Mouse (Mus musculus) small intestine, adult 2 months (tissue): ENCODE results near the gene 2310057M21Rik. TPM values are rescaled to one million over a fixed set of nuclear protein-coding genes. Genes with fewer than 3 reads are reported as not detected.

Experiments used
- H3K27ac ChIP-seq: fragments of 200-500 bp; 2 replicates; pipeline ENCODE4 v1.5.1; 2012; ENCODE audit warnings: low read depth, low read length, control low read depth, inconsistent platforms; ENCODE audit not compliant: insufficient read depth
- H3K27me3 ChIP-seq: fragments of 200-500 bp; 2 replicates; pipeline ENCODE4 v1.6.1; 2012; ENCODE audit warnings: mild to moderate bottlenecking, moderate library complexity, low read length, inconsistent platforms; ENCODE audit not compliant: control insufficient read depth, insufficient read depth
- H3K36me3 ChIP-seq: fragments of 200-500 bp; 2 replicates; pipeline ENCODE4 v1.6.1; 2012; ENCODE audit warnings: mild to moderate bottlenecking, low read length, control low read depth, inconsistent platforms; ENCODE audit not compliant: control insufficient read depth, insufficient read depth
- H3K4me1 ChIP-seq: fragments of 200-500 bp; 2 replicates; pipeline ENCODE4 v1.6.1; 2012; ENCODE audit warnings: low read length, inconsistent platforms, mixed read lengths; ENCODE audit not compliant: control insufficient read depth, insufficient read depth, insufficient read length
- H3K4me3 ChIP-seq: fragments of 200-500 bp; 2 replicates; pipeline ENCODE4 v1.5.1; 2012; ENCODE audit warnings: low read depth, mild to moderate bottlenecking, control low read depth, inconsistent platforms, low read length, moderate library complexity
- CTCF ChIP-seq: fragments of 200-500 bp; IDR thresholded peaks from 2 replicates; pipeline ENCODE4 v1.5.1; 2012; ENCODE audit warnings: low read depth, mild to moderate bottlenecking, control low read depth, inconsistent platforms, low read length, moderate library complexity, mixed read lengths; ENCODE audit not compliant: insufficient replicate concordance, insufficient read length; ENCODE audit errors: extremely low read depth
- POLR2A ChIP-seq: fragments of 200-500 bp; IDR thresholded peaks from 2 replicates; pipeline ENCODE4 v1.6.1; 2012; ENCODE audit warnings: low read depth, mild to moderate bottlenecking, control low read depth, inconsistent platforms, low read length, moderate library complexity
- WGBS: fragments of 180-500 bp; shearing (Covaris S2); methylation state at CpG from one replicate; pipeline ENCODE4 v1.1.7; 2018; 5-methylcytosine and 5-hydroxymethylcytosine counted together
- polyA plus RNA-seq: library from polyadenylated mRNA; depleted of rRNA; stranded (reverse); fragments of >200 nt; gene quantifications from 2 replicates; pipeline ENCODE4 v1.2.3, GENCODE M21; 2012

2310057M21Rik gene
- polyA plus RNA-seq, 1 experiment = 2.1 TPM

DNA sequence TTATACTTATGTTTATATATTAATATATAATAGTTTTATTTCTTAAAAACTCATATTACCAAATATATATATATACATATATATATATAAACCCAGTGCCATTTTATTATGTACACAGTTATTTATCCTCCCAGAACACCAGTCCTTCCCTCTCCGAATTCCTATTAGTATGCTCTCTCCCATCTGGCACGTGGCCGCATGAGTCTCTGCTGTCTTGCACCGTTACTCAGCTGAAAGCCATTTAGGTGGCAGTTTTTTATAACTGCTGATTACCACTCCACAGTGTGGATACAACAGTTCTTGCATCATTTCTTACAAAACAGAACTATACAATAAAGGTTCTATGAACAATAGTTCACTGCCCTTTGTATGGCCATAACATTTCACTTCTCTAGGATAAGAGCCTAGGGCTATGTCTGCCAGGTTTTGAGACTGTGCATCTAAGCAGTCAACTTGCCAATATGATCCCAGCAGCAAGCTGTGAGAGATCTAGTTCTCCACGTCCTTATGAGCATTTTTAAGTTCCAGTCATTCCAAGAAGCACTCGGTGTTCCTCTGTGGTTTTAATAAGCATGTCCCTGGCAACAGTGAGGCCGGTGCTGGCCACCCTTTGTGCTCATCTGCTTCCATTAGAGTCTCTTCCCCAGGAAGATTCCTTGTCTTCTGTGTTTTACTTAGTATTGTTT, 16.6 kb downstream of the 2310057M21Rik start:
- TF ChIP-seq POLR2A (no peak), CTCF (no peak)
- no peak overlapping the region for H3K4me3 ChIP-seq
- 83% methylated on average over 7 of the region's 7 CpGs for WGBS

DNA sequence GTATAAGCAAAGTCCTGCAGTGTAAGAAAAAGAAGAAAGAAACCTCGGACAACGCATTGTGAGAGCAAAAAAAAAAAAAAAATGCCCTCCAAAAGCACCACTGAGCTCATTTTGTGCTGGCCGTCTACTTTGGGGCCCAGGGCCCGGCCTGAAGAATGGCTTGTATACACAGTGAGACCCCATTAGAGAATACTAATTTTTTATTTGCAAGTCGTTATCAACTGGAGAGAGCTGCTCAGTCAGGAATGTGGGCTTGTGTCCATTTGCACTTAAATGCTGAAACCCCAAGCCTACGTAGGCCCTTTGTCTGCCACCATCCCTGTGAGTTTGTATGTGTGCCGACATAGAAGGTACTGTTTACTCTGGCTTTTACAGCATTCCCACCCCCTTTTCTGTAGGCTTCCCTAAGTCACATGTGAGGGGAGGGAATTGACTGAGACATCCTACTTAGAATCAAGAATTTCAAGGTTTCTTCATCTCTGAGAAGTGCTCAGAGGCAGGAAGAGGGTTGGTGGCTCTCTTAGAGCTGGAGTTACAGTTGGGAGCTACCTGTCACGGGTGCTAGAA, 25.0 kb downstream of the 2310057M21Rik start:
- Histone ChIP-seq H3K4me1 (no peaks in the 10 kb centered on the region), H3K27ac (no peak overlapping the region), H3K27me3 (no peaks in the 10 kb centered on the region), H3K36me3 (peaks cover 14% of the 10 kb centered on the region), H3K4me3 (no peak overlapping the region)
- WGBS = 74% methylated on average over 8 of the region's 8 CpGs
- TF ChIP-seq CTCF (no peak), POLR2A (no peak)

More for the DNA sequence above, 16.6 kb downstream of the 2310057M21Rik start:
- H3K27me3 ChIP-seq = no peaks in the 10 kb centered on the region
- H3K36me3 ChIP-seq = peaks cover 42% of the 10 kb centered on the region
- no peak overlapping the region for H3K27ac ChIP-seq
- H3K4me1 ChIP-seq = no peaks in the 10 kb centered on the region

DNA sequence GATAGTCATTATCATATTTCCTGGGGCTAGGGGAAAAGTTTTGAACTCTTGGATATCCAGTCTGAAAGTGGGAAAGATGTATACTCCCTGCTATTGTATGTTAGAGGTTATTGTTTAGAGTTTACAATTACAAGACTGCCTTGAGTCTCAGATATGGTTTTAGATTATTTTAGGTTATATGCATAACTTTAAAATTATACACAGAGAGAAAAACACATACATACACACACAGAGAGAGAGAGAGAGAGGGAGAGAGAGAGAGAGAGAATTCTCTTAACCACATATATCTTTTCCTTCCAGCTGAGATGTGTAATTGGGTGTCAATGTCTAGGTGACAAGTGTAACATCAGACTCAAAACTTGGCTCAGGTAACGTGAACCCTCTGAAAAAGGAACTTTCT, 29.0 kb downstream of the 2310057M21Rik start, which contains the start of gene Fam24a:
Gene Fam24a (plus strand): TSS at position 301 of the 400 bp plus-strand sequence.
- WGBS = 49% methylated on average over 1 of the region's 1 CpGs
- H3K27me3 ChIP-seq = no peaks in the 10 kb centered on the region

DNA sequence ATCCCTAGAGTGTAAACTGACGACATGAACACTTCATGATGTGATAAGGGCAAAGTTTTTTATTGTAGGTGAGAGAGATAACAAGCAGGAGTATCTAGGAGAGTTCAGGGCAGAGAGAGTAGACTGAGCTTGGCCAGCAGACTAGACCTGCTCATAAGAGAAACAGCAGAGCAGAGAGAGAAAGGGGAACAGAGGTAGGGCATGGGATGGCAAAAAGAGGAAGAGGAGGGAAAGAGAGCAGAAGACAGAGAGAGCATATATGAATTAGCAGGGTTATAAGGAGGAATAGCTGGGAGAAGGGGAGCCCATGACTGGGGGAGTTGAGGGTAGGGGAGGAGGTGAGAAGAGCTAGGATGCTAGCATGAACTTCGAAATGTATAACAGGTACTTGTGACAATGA, 30.9 kb downstream of the 2310057M21Rik start:
- Histone ChIP-seq H3K27ac (no peak overlapping the region), H3K27me3 (no peaks in the 10 kb centered on the region), H3K36me3 (no peaks in the 10 kb centered on the region), H3K4me1 (no peaks in the 10 kb centered on the region), H3K4me3 (no peak overlapping the region)
- 52% methylated on average over 2 of the region's 2 CpGs for WGBS
- TF ChIP-seq CTCF = no peak
- no peak for TF ChIP-seq POLR2A

More for the DNA sequence above, 29.0 kb downstream of the 2310057M21Rik start, which contains the start of gene Fam24a:
- H3K27ac ChIP-seq = no peak within 1 kb of the TSS
- H3K4me1 ChIP-seq = no peaks in the 10 kb centered on the region
- no peaks in the 10 kb centered on the region for H3K36me3 ChIP-seq
- TF ChIP-seq POLR2A (no peak), CTCF (no peak)
- no peak within 1 kb of the TSS for H3K4me3 ChIP-seq

DNA sequence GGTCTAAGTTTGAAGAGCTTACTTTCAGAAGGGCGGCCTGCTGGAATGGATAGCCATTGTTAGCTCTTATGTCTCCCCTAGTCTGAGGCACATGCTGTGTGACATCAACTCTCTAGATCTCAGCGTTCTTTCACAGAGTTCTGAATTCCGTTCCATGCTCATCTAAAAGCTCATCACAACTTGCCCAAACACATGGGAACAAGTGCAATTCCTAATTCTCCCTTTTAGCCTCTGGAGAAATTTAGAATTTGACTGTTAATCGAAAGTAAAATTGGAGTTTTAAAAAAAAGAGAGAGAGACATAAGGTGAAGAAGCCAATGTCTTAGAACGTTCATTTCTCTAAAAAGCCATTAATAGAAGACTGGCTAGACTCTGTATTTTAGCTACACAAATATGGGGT, 33.1 kb downstream of the 2310057M21Rik start, which contains the start of gene Fam24b:
Gene Fam24b (minus strand): TSS at position 101 of the 400 bp plus-strand sequence.
- Histone ChIP-seq H3K36me3 (no peaks in the 10 kb centered on the region), H3K27me3 (no peaks in the 10 kb centered on the region), H3K4me3 (no peak within 1 kb of the TSS), H3K4me1 (no peaks in the 10 kb centered on the region), H3K27ac (no peak within 1 kb of the TSS)
- 90% methylated on average over 5 of the region's 5 CpGs for WGBS
- TF ChIP-seq POLR2A (no peak), CTCF (no peak)

DNA sequence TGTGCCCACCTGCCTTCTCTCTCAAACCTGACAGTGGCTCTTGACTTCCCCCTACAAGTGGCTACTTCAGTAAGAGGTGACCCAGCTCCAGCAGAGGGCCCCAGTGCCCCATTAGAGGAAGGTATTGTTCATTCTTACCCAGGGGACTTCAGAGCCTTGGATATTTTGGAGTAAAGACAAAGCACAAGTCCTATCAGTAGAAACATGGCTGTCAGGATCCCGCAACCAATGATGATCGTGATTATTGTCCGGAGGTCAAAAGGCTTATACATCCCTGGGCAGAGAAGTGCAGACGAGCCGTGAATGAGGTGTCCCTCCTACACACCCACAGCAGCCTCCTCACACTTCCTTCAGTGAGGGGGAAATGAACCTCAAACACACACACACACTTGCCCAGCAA, 35.5 kb downstream of the 2310057M21Rik start:
- Histone ChIP-seq H3K36me3 (no peaks in the 10 kb centered on the region), H3K27ac (no peak overlapping the region), H3K4me3 (no peak overlapping the region), H3K27me3 (no peaks in the 10 kb centered on the region), H3K4me1 (no peaks in the 10 kb centered on the region)
- WGBS = 86% methylated on average over 5 of the region's 5 CpGs
- TF ChIP-seq POLR2A (no peak), CTCF (no peak)

DNA sequence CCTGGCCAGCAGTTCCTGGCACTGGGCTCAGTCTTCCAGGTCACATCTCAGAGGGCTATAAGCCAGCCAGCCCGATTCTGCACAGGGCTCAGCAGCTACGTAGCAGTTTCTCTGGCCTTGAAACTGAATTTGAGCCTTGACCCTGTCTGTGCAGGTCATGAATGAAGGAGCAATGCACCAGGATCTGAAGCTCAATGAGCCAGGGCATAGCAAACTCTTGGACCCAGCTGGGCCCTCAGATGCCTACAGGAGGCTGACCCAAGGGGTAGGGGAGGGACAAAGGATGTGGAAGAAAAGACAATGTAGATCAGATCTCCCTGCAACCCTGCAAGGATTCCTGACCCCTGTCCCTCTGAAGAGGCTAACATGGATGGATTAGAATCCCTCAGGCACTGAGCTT, 40.4 kb downstream of the 2310057M21Rik start, which contains the start of gene Cuzd1:
Gene Cuzd1 (minus strand): TSS at position 101 of the 400 bp plus-strand sequence.
- H3K27ac ChIP-seq = no peak within 1 kb of the TSS
- H3K27me3 ChIP-seq = no peaks in the 10 kb centered on the region
- no peaks in the 10 kb centered on the region for H3K4me1 ChIP-seq
- WGBS = 77% methylated on average over 2 of the region's 2 CpGs
- no peak for TF ChIP-seq POLR2A
- no peak for TF ChIP-seq CTCF
- no peak within 1 kb of the TSS for H3K4me3 ChIP-seq
- H3K36me3 ChIP-seq = no peaks in the 10 kb centered on the region
